Mouse (Mus musculus): ENCODE data around the gene Ndufs5. TPM values are rescaled to one million over a fixed set of nuclear protein-coding genes. Genes with fewer than 3 reads are reported as not detected.

The Ndufs5 gene
- total RNA-seq, 1 experiment from 2014 or later = 44.3 TPM

DNA sequence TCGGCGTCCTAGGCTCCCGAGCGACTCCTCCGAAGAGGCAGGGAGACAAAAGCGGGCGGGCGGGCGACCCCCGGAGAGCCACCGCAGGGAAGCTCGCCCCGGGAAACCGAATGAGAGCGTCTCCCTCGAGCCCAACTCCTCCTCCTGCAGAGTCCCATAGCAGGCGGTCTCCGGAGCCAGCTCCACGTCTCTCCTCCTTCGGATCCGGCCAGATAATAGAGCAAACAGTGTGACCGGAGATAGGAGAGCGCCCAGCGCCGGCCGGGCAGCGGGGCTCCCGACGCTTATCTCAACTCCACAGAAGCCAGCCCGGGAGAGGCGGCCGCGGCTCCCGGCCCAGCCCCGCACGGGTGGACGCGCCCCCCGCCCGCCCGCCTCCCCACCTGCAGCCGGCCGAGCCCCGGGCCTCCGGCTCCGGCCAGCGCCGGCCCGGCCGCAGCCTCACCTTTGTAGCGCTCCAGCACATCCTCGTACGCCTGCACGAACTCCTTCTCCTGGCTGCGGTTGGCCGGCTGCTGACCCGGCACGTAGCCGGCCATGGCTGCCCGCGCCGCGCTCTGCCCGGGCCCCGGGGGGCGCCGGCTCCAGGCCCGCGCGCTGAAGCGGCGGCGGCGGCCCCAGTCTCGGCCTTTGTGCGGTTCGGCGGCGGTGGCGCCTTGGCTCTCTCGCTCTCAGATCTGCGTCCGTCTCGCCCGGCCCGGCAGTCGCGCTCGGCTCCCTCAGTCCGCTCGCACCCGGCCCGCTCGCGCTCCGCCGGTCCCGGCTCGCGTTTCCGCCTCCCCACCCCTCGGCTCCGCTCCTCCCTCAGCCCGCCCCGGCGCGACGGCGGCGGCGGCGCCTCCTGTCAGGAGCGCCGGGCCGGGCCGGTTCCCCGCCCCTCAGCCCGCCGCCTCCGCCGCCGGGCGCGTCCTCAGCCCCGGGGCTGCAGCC lies 53.7 kb downstream of the Ndufs5 start:
- ATAC-seq (ENCODE audit: extremely low read depth, insufficient number of reproducible peaks, low FRiP score, poor library complexity, severe bottlenecking) = 0 out of 2 replicates have a peak, but pooled peaks have one; percentile 24

DNA sequence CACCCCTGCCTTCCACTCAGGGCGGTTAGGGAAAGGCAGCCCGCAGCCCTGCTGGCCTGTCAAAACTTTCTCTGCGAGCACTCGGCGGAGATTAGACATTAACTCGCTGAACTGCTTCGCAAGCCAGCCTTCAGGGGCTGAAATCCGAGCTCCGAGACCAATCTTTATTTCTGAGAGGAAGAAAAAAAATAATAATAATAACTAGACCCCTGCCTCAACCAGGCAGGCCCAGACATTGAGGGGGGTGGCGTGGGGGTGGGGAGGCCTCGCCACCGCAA lies 54.4 kb downstream of the Ndufs5 start:
- no peak for ATAC-seq (ENCODE audit: extremely low read depth, insufficient number of reproducible peaks, low FRiP score, poor library complexity, severe bottlenecking)

DNA sequence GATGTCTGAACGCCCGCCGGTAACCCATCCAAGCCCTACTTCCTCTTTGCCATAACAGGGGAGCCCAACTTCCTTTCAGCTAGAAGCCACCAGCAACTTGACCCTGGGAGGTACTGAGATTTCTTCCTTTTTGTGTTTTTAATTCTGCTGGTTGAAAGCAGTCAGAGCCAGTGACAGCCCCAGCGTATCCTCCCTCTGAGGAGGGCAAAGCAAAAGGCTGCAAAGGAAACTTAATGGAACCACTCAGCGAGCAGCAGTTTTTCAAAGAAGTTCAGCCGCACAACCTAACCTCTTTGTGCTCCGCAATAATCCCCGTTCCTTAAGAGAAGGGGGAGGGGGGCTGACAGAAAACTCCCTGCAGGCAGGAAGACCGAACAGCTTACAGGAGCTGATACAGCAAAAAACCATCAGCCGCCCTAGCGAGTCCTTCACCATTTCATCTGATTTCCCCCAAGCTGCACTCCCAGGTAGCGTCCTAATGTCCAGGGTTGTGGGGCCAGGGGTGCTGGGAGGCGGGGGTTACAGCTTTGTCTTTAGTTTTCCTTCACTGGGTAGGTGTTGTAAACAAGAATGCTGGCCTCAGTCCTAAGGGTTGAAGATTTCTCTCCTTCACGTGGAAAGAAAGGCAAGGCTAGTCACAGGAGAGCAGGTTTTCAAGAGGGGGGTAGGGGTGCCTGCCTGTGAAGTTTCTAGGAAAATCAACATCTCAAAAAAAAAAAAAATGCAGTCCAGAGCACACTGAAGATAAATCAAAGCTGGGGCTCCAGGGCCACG lies 54.9 kb downstream of the Ndufs5 start:
- no peak for ATAC-seq (ENCODE audit: extremely low read depth, insufficient number of reproducible peaks, low FRiP score, poor library complexity, severe bottlenecking)

Other genes with a start within 250 kb of the Ndufs5 start
- gene Macf1, start 33.8 kb downstream of the Ndufs5 start, total RNA-seq (2017) = 803 and 821 TPM in 2 replicates
- gene Akirin1, start 32.1 kb upstream of the Ndufs5 start, total RNA-seq (2017) = 72.3 and 78.8 TPM in 2 replicates
- gene Rhbdl2, start 69.7 kb upstream of the Ndufs5 start, total RNA-seq (2017) = 0.74 TPM in 1 of 2 replicates, not detected in the other
- gene 4933427I04Rik, start 141.5 kb upstream of the Ndufs5 start, total RNA-seq (2017) = not detected in 2 replicates
- 17.6 and 24.4 TPM in 2 replicates for gene Mycbp, start 186.6 kb upstream of the Ndufs5 start, total RNA-seq (2017)
- gene Rragc, start 199.2 kb upstream of the Ndufs5 start, total RNA-seq (2017) = 36.7 and 39.6 TPM in 2 replicates
- gene 4930535I16Rik, start 199.8 kb upstream of the Ndufs5 start, total RNA-seq (2017) = not detected in 2 replicates

All from neutrophil, adult 5-6 weeks (primary cell).